Mouse (Mus musculus) ES-E14 (cell line): ENCODE data around the gene Ntn1. TPM values are rescaled to one million over a fixed set of nuclear protein-coding genes. Genes with fewer than 3 reads are reported as not detected.

Source experiments
- DNase-seq: peaks from one replicate; pipeline ENCODE4 v3.0.0-alpha.2; 2013; ENCODE audit warnings: low read depth, low spot score
- H3K27ac ChIP-seq: 2 replicates; pipeline ENCODE4 v1.5.1; 2012; ENCODE audit warnings: low read depth, mild to moderate bottlenecking, low read length, moderate library complexity, mixed read lengths; ENCODE audit not compliant: poor library complexity, insufficient read depth, severe bottlenecking
- H3K36me3 ChIP-seq: 2 replicates; pipeline ENCODE4 v1.6.1; 2012; ENCODE audit warnings: mild to moderate bottlenecking, low read length, moderate library complexity, mixed read lengths; ENCODE audit not compliant: control insufficient read depth, poor library complexity, insufficient read depth, severe bottlenecking
- H3K4me1 ChIP-seq, 2 experiments: fragments of 150-350 bp in 1 of 2; sonication (generic) in 1 of 2; 2 replicates each; pipeline ENCODE4 v1.6.1; 2012; ENCODE audit warnings: low read length in 2 of 2, mild to moderate bottlenecking in 1 of 2, mixed read lengths in 1 of 2; ENCODE audit not compliant: control insufficient read depth in 2 of 2, insufficient read depth in 2 of 2, poor library complexity in 1 of 2
- H3K4me3 ChIP-seq, 2 experiments: fragments of 150-350 bp in 1 of 2; sonication (generic) in 1 of 2; 2 replicates each; pipeline ENCODE4 v1.5.1; 2012; ENCODE audit warnings: low read length in 2 of 2, low read depth in 1 of 2, mild to moderate bottlenecking in 1 of 2, mixed read lengths in 1 of 2; ENCODE audit not compliant: insufficient read depth in 1 of 2, poor library complexity in 1 of 2, severe bottlenecking in 1 of 2
- H3K9ac ChIP-seq: 2 replicates; pipeline ENCODE4 v1.6.1; 2012; ENCODE audit warnings: low read depth, mild to moderate bottlenecking, low read length, mixed read lengths; ENCODE audit not compliant: poor library complexity, insufficient read depth, severe bottlenecking
- H3K9me3 ChIP-seq: fragments of 150-350 bp; sonication (generic); 2 replicates; pipeline ENCODE4 v1.6.1; 2012; ENCODE audit warnings: low read depth, mild to moderate bottlenecking, low read length; ENCODE audit not compliant: control insufficient read depth, insufficient read depth
- CHD2 ChIP-seq: IDR thresholded peaks from 2 replicates; pipeline ENCODE4 v1.6.1; 2014; ENCODE audit warnings: mild to moderate bottlenecking, low read depth, low read length, inconsistent platforms
- HCFC1 ChIP-seq: IDR thresholded peaks from 2 replicates; pipeline ENCODE4 v1.6.1; 2012; ENCODE audit warnings: low read length, inconsistent platforms, borderline replicate concordance; ENCODE audit not compliant: insufficient read depth
- MAFK ChIP-seq: IDR thresholded peaks from 2 replicates; pipeline ENCODE4 v1.6.1; 2014; ENCODE audit warnings: mild to moderate bottlenecking, low read depth, low read length, inconsistent platforms; ENCODE audit not compliant: insufficient read depth
- ZC3H11A ChIP-seq: IDR thresholded peaks from 2 replicates; pipeline ENCODE4 v1.6.1; 2012; ENCODE audit warnings: low read depth, mild to moderate bottlenecking, inconsistent platforms, low read length, borderline replicate concordance
- ZNF384 ChIP-seq: IDR thresholded peaks from 2 replicates; pipeline ENCODE4 v1.6.1; 2012; ENCODE audit warnings: low read depth, low read length, inconsistent platforms
- in situ Hi-C, 2 experiments: fragments of 600-800 bp; cut with MboI; formaldehyde crosslinking; loops; one replicate each; pipeline ENCODE4 v1.15.1; 2025; ENCODE audit warnings: low sequenced_read_pairs in 2 of 2, inconsistent platforms in 1 of 2; ENCODE audit not compliant: unreplicated experiment in 2 of 2
- total RNA-seq: library from RNA; depleted of rRNA; stranded (reverse); fragments of 300-350 nt; gene quantifications from 2 replicates; pipeline ENCODE4 v1.2.3, GENCODE M21; 2012

Ntn1 gene
- total RNA-seq, 1 experiment, result 22.6 TPM

- in situ Hi-C loops, result no loop called here
These were observed 70.1 kb downstream of the Ntn1 start for GRCm38 (mm10) chr11:68330398-68331116.

GRCm38 (mm10) chr11:68324863-68325262, 75.8 kb downstream of the Ntn1 start:
- DNase-seq, result peak; percentile 44
- Histone ChIP-seq H3K36me3 (0 out of 2 replicates have a peak, but pooled peaks cover 2% of the 10 kb centered on the region), H3K9me3 (no peaks in the 10 kb centered on the region), H3K9ac (no peak overlapping the region), H3K4me3 (no peak overlapping the region), H3K27ac (no peak overlapping the region), H3K4me1 (peaks cover 0 to 5% of the 10 kb centered on the region in 2 experiments; a peak in 2 of 4 replicates)
- in situ Hi-C loops, result no loop called here
- TF ChIP-seq CHD2 (no peak), MAFK (no peak), HCFC1 (no peak), ZNF384 (no peak), ZC3H11A (no peak)

More at GRCm38 (mm10) chr11:68330398-68331116, 70.1 kb downstream of the Ntn1 start:
- Histone ChIP-seq H3K27ac (no peak overlapping the region), H3K4me1 (no peaks in the 10 kb centered on the region), H3K9me3 (no peaks in the 10 kb centered on the region), H3K9ac (no peak overlapping the region), H3K4me3 (no peak overlapping the region), H3K36me3 (no peaks in the 10 kb centered on the region)
- no peak for TF ChIP-seq ZNF384
- no peak for TF ChIP-seq CHD2
- TF ChIP-seq ZC3H11A, result no peak
- no peak for TF ChIP-seq MAFK
- no peak for TF ChIP-seq HCFC1
- DNase-seq, result no peak

- no peaks in the 10 kb centered on the region for H3K9me3 ChIP-seq
- 0 out of 2 replicates have a peak, but pooled peaks cover 2% of the 10 kb centered on the region for H3K36me3 ChIP-seq
- no peak overlapping the region for H3K4me3 ChIP-seq
- TF ChIP-seq MAFK, result no peak
- in situ Hi-C loops, result no loop called here
- H3K4me1 ChIP-seq, result peaks cover 0 to 5% of the 10 kb centered on the region in 2 experiments; a peak in 2 of 4 replicates
- H3K27ac ChIP-seq, result no peak overlapping the region
- no peak overlapping the region for H3K9ac ChIP-seq
- DNase-seq, result no peak
These were observed 79.2 kb downstream of the Ntn1 start for GRCm38 (mm10) chr11:68321417-68321816.

- in situ Hi-C loops, result no loop called here
- DNase-seq, result no peak
- no peak overlapping the region for H3K27ac ChIP-seq
These were observed 85.0 kb downstream of the Ntn1 start for GRCm38 (mm10) chr11:68315551-68316130.

More at GRCm38 (mm10) chr11:68315551-68316130, 85.0 kb downstream of the Ntn1 start:
- Histone ChIP-seq H3K4me1 (peaks cover 0 to 2% of the 10 kb centered on the region in 2 experiments; a peak in 1 of 4 replicates), H3K36me3 (peaks cover 3% of the 10 kb centered on the region; the same call in 1 of the 2 replicates), H3K4me3 (no peak overlapping the region), H3K9ac (no peak overlapping the region), H3K9me3 (no peaks in the 10 kb centered on the region)
- TF ChIP-seq ZC3H11A, result no peak
- TF ChIP-seq HCFC1, result no peak
- TF ChIP-seq MAFK, result no peak
- no peak for TF ChIP-seq CHD2
- TF ChIP-seq ZNF384, result no peak
